Mouse (Mus musculus): ENCODE results near the gene Sema3a.
"Not testable (repeated sequence)": the region's sequence is repeated elsewhere in the genome, so short reads cannot be mapped to it uniquely, and the experiment has no call there.

Sema3a gene

GRCm38 (mm10) chr5:13547472-13548209 is 422.4 kb downstream of the Sema3a start:
- no peak for DNase-seq (ENCODE audit: low read depth in 2 of 2, low spot score in 2 of 2)

GRCm38 (mm10) chr5:13548210-13548554 is 423.0 kb downstream of the Sema3a start:
- DNase-seq (ENCODE audit: low read depth in 2 of 2, low spot score in 2 of 2) = no peak

GRCm38 (mm10) chr5:13549080-13549479 is 423.9 kb downstream of the Sema3a start:
- no peak for DNase-seq (ENCODE audit: low read depth in 2 of 2, low spot score in 2 of 2)

- no peak for DNase-seq (ENCODE audit: low read depth in 2 of 2, low spot score in 2 of 2)
These were observed 425.7 kb downstream of the Sema3a start for GRCm38 (mm10) chr5:13550953-13551352.

GRCm38 (mm10) chr5:13557257-13557656 is 432.0 kb downstream of the Sema3a start:
- DNase-seq (ENCODE audit: low read depth in 2 of 2, low spot score in 2 of 2) = no peak

- DNase-seq (ENCODE audit: low read depth in 2 of 2, low spot score in 2 of 2) = no peak
These were observed 448.7 kb downstream of the Sema3a start for GRCm38 (mm10) chr5:13573867-13574266.

- DNase-seq (ENCODE audit: low read depth in 2 of 2, low spot score in 2 of 2) = no peak
These were observed 453.9 kb downstream of the Sema3a start for GRCm38 (mm10) chr5:13579123-13579522.

- DNase-seq (ENCODE audit: low read depth in 2 of 2, low spot score in 2 of 2) = no peak
These were observed 460.5 kb downstream of the Sema3a start for GRCm38 (mm10) chr5:13585559-13586207.

- DNase-seq (ENCODE audit: low read depth in 2 of 2, low spot score in 2 of 2) = no peak
These were observed 469.2 kb downstream of the Sema3a start for GRCm38 (mm10) chr5:13594422-13594821.

GRCm38 (mm10) chr5:13611631-13612030 is 486.4 kb downstream of the Sema3a start:
- DNase-seq (ENCODE audit: low read depth in 2 of 2, low spot score in 2 of 2) = no peak

GRCm38 (mm10) chr5:13612088-13612487 is 486.9 kb downstream of the Sema3a start:
- DNase-seq (ENCODE audit: low read depth in 2 of 2, low spot score in 2 of 2) = no peak

GRCm38 (mm10) chr5:13614575-13614974 is 489.4 kb downstream of the Sema3a start:
- not testable (repeated sequence) for DNase-seq (ENCODE audit: low read depth in 2 of 2, low spot score in 2 of 2)

- no peak for DNase-seq (ENCODE audit: low read depth in 2 of 2, low spot score in 2 of 2)
These were observed 490.7 kb downstream of the Sema3a start for GRCm38 (mm10) chr5:13615907-13616306.

GRCm38 (mm10) chr5:13622578-13622977 is 497.4 kb downstream of the Sema3a start:
- no peak for DNase-seq (ENCODE audit: low read depth in 2 of 2, low spot score in 2 of 2)

- DNase-seq (ENCODE audit: low read depth in 2 of 2, low spot score in 2 of 2) = no peak
These were observed 499.5 kb downstream of the Sema3a start for GRCm38 (mm10) chr5:13624754-13625153.

GRCm38 (mm10) chr5:13626093-13626492 is 500.9 kb downstream of the Sema3a start:
- DNase-seq (ENCODE audit: low read depth in 2 of 2, low spot score in 2 of 2) = no peak

- DNase-seq (ENCODE audit: low read depth in 2 of 2, low spot score in 2 of 2) = no peak
These were observed 503.5 kb downstream of the Sema3a start for GRCm38 (mm10) chr5:13628606-13629311.

- no peak for DNase-seq (ENCODE audit: low read depth in 2 of 2, low spot score in 2 of 2)
These were observed 504.7 kb downstream of the Sema3a start for GRCm38 (mm10) chr5:13629916-13630315.

GRCm38 (mm10) chr5:13630692-13631091 is 505.5 kb downstream of the Sema3a start:
- no peak for DNase-seq (ENCODE audit: low read depth in 2 of 2, low spot score in 2 of 2)

GRCm38 (mm10) chr5:13636237-13636636 is 511.0 kb downstream of the Sema3a start:
- DNase-seq (ENCODE audit: low read depth in 2 of 2, low spot score in 2 of 2) = no peak

Measured in CD8-positive naive resting alpha-beta T cell, adult 2 months (primary cell).